Mouse (Mus musculus): ENCODE results near the gene Borcs5.
"Not testable (repeated sequence)": the region's sequence is repeated elsewhere in the genome, so short reads cannot be mapped to it uniquely, and the experiment has no call there.

The Borcs5 gene

DNA sequence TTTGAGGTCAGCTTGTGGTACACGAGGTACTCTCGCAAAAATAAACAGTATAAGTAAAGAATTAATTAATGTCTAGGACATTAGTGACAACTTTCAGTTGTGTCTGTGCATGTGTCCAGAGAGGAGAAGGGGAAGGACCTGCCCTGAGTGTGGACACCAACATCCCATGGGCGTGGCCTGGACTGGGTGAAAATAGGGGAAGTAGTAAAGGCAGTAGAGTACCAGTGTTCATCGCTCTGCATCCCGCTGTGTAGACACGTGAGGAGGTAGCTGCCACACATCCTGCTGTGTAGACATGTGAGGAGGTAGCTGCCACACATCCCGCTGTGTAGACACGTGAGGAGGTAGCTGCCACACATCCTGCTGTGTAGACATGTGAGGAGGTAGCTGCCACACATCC lies 34.4 kb downstream of the Borcs5 start:
- DNase-seq = not testable (repeated sequence)

DNA sequence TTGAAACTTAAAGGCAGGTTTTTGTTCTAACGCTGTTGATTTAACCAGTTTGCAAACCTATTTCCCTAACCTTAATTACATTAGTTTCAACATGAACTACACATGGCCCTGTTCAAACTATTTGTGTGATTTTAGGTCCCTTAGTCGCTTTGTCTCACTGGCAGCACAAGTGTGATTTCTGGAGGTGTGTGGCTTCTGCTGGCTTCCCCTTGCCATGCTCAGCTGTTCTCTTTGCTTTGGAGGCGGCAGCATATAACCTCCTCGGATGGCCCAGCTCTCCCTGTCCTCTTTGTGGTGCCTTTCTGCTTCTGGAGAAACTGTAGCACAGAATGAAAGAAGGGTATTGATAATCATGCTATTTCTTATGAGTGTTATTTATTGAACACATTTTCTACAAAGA lies 38.2 kb downstream of the Borcs5 start:
- DNase-seq = no peak

DNA sequence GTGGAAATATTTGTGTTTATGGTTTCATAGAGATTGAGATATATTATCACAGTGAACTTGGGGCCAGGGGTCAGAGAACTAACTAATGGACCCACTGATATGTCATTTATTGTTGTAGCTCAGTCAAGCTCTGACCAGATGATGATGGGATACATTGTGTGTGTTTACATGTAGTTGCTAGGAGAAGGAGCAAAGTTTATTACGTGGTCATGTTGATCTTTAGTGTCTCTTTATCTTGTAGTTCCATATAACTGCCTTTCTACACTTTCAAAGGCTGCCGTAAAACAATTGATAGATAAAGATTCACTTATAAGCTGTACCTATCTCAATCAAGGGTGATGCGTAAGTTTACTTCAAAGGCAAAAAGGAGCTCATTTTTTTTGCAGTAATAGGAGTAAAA lies 38.7 kb downstream of the Borcs5 start:
- no peak for DNase-seq

DNA sequence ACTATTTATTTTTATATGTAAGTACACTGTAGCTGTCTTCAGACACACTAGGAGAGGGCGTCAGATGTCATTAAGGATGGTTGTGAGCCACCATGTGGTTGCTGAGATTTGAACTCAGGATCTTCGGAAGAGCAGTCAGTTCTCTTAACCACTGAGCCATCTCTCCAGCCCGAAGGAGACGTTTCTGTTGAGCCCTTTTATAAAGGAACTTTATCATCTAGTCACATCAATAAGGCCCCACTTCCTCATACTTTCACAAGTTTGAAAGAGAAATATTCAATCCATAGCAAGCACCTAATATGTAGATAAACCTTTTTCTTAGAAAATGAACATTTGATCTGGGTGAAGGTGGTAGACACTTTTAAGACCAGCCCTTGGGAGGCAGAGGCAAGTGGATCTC lies 40.0 kb downstream of the Borcs5 start:
- not testable (repeated sequence) for DNase-seq

DNA sequence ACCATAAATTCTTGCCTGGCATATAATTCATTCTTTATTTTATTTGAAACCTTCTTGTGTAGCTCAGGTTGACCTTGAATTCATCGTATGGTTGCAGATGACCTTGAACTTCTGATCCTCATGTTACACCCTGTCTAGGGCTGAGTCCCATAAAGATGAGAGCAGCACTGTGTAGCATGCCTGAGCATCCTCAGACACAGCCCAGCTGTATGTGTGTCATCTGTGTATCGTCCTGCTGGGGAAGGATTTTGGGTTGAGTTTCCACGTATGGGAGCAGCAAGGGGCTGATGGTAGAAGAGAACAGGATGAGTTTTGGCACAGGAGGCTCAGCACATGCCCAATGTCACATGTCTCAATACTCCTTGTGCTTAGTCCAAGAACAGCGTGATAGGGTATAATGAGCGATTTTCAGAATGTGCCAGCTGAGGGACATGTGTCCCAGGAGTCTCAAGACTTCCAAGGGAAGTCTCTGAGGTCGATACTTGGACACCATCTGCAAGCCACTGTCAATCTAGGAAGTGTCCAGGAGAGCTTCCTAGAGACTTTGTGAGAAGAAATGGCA lies 45.1 kb downstream of the Borcs5 start:
- peak in 1 of 2 experiments; percentile 18 for DNase-seq

DNA sequence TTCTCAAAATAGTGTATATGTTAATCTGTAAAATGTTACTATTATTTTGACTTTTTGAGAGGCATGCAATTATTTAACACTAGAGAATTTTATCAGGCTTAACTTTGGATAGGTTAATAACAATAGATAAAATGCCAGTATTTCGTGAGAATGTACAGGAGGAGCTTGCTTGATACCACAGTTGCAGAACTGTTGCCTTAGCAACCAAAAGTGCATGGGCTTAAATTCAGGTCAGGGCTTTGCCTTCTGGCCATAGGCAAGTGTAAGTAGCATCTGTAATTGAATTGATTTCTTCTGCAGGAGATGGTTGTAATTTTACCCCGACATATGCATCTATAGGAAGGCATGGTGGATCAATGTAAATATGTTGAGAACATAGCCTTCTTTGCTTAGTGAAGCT lies 45.7 kb downstream of the Borcs5 start:
- DNase-seq = no peak

DNA sequence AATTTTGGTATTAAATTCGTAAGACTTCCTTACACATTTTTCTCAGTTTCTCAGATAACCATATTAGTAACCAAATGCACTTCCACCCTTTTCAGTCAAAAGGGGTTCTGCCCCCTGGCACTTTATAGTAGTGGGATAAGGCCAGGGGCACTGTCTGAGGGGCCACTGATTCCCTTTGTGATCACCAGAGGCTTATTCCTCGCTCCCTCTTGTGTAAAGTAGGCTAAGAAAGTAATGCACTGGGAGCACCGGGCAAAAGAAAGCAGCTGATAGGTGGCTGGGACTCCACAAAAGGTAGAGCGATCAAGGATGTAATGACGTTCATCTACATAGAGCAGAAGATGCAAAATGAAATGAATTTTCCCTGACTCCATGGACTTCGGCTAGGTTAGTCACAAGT lies 46.2 kb downstream of the Borcs5 start:
- no peak for DNase-seq

DNA sequence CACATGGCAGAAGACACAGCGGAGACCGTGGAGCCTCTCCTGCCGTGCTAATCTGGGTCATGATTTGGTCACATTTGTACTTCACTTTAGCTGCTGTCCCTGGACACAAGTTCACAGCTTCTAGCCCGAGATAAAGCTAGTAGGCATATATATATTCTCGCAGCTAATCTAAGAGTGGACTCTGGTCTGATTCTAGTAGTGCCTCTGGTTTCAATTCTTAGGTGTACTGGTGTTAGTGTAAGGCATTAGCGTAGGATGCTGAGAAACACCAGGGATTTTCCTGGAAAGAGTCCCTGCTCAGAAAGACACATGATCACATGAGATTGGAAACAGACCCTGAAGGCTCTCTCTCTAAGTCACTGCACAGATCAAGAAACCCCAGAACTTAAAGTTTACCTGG lies 55.2 kb downstream of the Borcs5 start:
- no peak for DNase-seq

DNA sequence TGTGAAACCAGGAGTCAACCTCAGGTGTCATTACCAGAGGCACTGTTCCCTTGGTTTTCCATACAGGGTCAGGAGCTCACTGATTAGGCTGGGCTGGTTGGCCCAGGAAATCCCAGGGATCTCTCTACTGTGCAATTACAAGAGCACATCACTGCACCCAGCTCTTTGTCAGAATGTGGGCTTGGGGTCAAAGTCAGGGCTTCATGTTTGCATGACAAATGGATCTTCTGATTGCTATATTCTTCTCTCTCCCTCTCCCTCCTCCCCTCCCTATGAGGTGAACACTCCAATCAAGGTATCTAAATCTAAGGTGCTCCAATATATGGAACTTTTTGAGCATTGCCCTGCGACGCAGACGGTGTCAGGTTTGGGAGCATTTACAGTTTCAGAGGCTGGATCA lies 55.7 kb downstream of the Borcs5 start:
- no peak for DNase-seq

DNA sequence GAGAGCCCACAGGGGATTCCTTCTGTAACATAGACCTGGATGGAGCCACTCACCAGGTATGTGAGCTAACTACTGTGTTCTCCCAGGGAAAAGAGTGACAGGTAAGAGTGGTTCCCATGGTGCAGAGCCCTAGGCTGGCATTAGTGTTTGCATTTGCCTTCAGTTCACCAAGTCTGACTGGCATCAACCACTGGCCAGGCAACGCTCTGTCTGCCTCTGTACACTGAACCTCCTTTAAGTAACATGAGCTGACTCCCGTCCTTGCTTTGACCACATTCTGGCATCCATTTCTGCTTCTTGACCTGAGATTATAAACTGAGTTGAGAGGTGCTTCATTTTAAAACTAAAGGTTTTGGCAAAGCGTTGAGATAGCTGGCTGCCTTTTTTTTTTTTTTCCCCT lies 56.3 kb downstream of the Borcs5 start:
- no peak for DNase-seq

DNA sequence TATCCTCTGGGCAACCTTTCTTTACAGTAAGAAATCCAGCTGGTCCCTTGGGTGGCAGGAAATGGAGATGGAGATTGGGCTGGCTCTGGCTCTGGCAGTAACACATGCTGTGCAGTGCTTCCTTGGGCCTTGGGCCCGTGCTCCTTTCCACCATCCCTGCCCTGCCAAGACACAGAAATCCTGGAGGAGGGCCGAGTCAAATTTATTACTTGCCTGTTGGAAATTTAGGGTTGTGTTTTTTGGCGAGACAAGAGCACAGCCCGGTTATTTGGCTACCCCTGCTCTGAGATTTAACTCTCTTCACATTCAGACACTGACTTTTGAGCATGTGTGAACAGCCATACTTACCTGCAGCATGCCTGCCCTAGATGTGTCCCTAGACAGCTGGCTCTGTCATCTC lies 56.8 kb downstream of the Borcs5 start:
- peak; percentile 74 to 79 for DNase-seq

DNA sequence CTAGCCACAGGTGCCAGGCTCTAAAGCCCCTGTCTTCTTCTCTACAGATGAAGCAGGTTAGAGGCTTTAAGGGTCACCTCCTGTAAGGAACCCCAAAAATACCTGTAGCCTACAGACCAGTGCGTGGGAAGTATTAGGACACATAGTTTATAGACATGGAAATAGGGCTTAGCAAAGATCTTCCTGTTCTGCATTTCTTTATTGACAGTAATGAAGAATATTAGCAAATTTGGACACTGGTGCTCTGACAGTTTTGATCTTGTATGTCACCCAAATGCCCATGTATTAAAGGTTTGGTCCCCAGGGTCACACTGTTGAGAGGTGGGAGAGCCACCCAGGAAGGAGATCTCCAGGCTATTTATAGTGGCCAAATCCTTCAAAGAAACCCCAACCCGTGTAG lies 57.2 kb downstream of the Borcs5 start:
- no peak for DNase-seq

DNA sequence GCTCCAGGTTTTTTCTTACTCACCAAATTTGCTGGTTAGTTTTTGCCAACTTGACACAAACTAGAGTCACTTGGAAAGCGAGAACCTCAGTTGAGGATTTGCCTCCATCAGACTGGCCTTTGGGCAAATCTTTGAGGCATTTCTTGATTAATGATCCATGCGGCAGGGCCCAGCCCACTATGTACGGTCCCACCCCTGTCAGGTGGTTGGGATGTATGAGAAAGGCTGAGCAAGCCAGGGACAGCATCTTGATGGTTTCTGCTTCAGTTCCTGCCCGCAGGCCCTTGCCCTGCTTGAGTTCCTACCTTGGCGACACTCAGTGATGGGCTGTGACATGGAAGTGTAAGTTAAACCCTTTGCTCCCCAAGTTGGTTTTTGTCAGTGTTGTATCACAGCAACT lies 58.9 kb downstream of the Borcs5 start:
- DNase-seq = no peak

DNA sequence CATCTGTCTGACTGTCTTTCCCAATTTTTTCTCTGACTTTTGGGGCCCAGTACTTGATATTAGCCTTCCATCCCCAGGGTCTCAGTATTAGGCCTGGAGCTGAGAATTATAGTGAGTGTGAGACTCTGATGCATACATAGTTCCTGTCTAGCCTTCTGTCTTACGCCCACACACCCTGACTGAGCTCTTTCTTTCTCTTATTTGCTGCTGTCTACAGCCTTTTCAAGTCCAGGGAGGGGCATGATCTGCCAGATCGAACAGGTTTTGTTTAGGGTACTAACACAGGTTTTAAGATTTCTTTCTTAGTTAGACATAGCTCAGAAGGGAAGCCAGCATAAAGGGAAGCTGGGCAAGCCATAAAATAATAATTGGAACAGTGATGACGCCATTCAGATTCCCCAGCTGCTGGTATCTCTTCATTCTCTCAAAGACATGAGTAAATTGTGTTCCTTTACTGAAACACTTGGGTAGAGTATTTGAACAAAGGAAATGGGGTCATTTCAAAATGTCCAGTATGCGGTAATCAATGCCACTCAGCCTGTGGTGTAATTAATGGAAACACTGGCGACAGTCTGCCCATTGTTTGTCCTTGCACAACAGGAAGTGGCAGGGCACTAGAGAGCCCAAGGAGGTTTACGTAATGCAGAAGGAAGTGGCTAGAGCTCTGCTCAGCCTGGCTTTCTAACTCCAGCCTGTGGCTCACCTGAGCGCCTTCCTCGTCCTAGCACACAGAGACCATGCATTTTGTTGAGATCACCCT lies 61.3 kb downstream of the Borcs5 start:
- no peak for DNase-seq

DNA sequence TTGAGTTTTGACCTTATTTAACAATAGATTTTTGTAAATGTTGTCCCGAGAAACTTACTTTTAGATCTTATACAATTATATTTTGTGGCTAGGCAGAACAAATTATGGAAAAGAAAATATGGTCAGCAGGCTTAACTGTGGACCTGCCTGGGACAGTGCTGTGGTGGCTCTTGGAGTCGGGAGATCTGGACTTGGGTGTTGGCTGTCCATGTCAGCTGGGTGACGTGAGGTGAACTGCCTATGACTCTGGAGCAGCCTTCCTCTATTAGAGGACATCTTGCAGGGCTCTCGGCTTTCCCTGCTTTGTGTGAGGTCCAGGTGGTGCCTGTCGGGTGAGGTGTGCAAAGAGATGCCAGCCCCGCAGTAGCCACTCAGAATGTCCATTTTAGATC lies 61.9 kb downstream of the Borcs5 start:
- DNase-seq = no peak

DNA sequence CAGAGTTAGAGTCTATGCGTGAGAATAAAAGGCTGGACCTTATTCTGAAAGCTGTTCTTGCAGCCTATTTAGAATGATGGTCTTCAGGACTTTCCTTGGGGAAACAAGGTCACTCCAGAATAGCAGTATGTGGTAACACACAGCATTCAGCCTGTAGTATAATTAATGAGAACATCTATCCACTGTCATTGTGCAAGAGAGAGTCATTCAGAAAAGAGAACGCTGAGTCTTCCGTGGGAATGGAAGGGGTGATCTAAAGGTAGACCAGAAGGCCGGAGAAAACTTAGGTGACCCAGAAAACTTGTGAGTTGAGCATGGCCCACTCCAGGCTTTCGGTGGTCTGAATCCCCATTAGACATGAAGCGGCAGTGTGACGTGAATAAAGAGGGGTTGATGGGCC lies 62.9 kb downstream of the Borcs5 start:
- no peak for DNase-seq

DNA sequence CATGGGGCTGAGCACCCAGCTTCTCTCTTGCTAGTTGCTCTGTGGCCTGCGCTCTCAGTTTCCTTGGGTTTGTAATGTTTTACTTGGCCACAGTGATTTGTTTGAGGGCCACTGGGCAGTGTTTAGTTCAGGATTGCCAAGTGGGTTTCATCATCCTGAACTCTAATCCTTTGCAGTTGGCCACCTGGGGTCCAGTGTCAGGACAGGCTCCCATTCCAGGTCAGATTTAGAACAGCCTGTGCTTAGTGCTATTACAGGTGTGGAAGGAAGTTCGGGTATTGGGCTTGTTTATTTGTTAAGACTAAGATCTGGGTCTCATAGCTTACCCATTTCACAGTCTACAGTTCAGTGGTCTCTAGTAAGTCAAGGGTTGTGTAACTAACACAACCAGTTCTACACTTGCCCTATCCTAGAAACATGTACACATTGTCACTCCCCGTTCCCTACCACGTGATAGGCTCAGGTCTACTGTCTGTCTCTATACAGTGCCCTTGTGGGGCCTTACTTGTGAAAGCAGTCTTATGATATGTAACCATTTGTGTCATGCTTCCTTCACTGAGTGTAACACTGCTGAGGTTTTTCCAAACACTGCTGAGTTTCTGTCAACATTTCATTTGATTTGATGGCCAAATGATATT lies 63.9 kb downstream of the Borcs5 start:
- DNase-seq = no peak

DNA sequence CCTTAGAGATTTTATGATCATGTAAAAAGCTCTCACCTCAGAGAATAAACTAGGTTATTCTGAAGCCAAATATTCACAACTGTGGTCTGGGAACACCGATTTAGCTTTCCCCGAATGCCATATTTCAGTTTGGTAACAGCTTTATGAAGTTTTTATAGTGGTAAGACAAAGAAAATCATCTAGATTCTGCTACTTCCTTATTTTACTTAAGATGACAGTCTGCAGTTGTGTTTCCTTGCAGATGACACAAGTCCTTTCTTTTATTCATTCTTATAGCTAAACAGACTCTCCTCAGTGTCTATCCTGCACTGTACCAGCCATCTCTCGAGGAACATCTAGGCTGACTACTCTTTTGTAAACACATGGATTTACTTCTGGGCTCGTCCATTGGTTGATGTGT lies 67.2 kb downstream of the Borcs5 start:
- DNase-seq = no peak

DNA sequence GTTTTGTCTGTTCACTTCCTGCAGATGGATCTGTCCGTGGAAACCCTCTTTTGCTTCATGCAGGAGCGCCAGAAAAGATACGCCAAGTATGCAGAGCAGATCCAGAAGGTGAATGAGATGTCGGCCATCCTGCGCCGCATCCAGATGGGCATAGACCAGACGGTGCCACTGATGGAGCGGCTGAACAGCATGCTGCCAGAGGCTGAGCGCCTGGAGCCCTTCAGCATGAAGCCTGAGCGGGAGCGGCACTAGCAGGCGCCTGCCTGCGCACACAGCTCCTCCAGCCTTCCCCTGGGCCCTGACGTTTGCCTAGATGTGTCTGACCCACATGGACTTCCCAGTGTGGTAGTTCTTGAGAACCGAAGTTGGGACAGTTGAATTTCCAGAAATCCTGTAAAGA lies 70.7 kb downstream of the Borcs5 start:
- DNase-seq = no peak

DNA sequence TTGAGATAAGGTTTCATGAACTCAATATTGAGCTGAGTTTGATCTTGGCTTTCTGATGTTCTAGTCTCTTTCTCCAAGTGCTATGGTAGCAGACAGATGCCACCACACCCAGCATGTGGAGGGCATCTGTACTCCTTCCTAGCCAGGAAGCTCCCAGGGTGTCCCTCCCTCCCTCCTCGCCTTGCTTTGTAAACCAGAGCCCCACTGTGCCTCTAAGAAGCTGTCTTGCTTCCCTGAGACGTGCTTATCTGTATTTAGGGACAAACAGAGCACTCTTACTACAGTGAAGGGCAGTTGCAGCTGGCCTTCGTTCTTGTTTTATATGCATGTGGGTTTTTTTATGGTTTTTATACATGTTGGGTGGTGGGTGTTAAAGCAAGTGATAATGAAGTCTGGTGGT lies 74.0 kb downstream of the Borcs5 start:
- DNase-seq = no peak

DNA sequence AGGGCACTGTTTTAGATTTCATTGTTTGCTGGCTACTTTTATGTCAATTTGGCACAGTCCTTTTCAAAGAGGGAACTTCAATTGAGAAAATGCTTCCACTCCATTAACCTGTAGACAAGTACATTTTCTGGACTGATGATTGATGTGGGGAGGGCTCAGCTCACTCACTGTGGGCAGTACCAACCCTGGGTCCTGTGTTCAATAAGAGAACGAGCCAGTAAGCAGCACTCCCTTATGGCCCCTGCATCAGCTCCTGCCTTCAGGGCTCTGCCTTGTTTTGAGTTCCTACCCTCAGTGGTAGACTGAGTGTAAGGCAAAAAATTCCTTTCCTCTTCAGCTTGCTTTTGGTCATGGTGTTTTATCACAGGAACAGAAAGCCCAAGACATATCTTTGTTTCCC lies 74.6 kb downstream of the Borcs5 start:
- DNase-seq = no peak

DNA sequence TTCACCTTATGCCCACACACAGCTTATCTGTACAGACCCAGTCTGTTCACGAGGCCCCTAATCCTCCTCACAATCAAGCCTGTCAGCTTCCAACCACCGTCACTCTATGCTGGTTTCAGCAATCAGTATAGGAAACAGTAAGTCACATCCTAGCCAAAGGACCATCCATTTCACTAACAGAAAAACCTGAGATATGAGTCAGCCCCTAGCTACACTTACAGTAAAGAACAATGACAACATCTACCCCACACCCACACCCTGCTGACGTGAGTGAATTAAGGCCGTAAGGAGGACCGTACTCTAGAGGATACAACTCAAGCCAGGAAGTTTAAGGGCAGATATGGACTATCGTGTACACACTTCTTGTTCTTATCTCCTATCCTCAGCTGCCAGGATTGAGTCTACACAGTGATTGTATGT lies 76.9 kb downstream of the Borcs5 start:
- DNase-seq = no peak

DNA sequence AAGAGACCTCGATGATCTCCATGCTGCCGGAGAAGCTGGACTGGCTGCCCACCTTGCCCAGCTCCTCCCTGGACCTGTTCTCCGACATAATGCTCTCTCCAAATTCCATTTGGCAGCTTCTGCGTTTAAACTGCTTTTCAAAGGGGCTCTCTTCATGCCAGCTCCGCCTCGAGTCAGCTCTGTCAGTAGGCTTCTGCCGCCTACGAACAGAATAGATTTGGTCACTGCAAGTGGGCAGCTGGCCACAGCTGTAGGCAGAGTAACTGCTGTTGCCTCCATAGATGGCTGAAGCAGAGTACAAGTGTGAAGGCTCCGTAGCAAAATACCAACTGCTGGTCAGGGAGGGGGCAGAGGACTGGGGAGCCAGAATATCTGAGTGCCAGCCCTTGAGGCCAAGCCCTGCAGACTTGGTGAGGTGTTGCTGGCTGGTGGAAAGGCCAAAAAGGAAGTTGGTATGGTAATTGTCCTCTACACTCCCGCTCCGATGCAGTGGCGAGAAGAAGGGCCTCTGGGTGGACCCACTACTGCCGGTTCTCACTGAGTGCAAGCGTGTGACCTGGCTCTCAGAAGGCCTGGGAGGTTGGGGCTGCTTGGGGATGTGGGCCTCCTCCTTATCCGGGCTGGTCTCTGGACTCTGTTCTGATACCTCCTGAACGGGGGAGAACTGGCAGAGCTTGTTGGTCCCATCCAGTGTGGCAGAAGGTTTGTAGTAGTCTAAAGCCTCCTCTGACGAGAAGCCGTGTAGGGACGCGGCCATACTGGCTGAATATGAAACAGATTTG lies 78.8 kb downstream of the Borcs5 start:
- DNase-seq = no peak

DNA sequence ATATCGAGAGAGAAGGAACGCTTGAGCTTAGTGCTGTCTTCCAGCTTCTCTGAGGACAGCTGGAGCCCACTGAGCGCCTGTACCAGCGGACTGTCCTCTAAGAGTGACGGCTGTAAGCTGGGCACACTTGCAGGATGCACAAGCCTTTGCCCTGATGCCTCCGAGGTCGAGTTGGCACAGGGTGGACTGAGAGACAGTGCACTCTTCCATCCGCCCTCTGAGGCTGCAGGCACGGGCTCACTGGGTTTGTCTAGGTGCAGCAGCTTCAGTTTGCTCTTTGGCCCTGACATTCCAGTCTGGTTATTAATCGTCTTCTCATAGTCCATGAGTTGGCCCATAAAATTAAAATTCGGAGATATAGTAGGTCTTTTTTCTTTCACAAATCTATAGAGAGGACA lies 79.4 kb downstream of the Borcs5 start:
- no peak for DNase-seq
